Mouse (Mus musculus) c-Kit-positive CD71-positive TER-119-positive erythroid progenitor cells, embryonic 14.5 days (primary cell): ENCODE data around the gene Slc22a23.

ENCODE experiments used
- DNase-seq: peaks from one replicate; pipeline ENCODE4 v3.0.0-alpha.2; 2013; ENCODE audit warnings: low spot score

The Slc22a23 gene

DNA sequence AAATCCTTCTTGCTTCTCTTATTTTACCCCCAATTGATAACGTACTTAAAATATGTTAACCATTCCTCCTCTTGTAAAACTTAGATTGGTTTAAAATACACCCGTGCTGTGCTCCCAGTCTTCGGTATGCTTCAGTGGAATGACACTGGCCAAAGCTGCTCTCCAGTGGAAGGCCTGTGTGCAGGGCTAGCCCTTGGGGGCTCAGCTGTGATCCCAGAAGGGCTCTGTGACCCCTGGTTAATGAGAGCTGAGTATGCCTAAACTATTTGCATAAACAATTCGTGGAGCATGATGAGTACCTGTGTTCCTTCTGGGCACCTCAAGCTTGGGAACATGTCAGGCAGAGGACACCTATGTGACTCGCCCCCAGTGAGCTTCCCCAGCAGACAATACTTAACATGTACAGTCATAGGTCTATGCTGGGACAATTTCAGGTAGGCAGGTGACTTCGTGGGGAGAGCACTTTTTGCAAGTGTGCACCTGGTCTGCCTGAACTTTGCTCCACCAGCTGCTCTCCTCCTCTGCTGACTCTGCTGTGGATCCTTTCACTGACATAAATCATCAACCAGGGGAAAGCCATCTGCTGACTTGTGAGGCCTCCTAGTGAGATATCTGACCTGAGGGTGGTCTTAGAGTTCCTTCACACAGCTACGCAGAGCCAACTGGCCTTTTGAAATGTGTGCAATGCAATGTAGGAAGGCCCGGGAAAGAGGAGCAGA lies 77.9 kb downstream of the Slc22a23 start:
- DNase-seq = no peak

GRCm38 (mm10) chr13:34266067-34266466 lies 78.9 kb downstream of the Slc22a23 start:
- no peak for DNase-seq

DNA sequence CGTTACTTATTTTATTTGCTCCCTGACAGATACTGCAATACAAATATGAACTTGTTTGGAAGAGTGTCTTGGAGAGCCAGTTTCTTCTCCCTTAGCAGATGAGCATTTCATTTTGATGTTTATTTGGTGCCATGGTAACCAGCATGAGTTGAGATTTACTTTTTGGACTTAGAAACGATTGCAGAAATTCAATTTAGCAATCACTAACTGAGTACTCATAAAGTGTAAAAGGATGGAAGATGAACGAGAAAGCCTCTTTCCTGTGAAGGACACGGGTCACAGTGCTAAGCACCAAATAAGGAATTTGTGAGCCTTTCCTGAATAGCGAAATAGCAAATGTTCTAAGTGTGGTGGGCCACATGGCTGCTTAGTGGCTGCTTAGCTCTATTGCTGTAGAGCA lies 79.4 kb downstream of the Slc22a23 start:
- DNase-seq = no peak

DNA sequence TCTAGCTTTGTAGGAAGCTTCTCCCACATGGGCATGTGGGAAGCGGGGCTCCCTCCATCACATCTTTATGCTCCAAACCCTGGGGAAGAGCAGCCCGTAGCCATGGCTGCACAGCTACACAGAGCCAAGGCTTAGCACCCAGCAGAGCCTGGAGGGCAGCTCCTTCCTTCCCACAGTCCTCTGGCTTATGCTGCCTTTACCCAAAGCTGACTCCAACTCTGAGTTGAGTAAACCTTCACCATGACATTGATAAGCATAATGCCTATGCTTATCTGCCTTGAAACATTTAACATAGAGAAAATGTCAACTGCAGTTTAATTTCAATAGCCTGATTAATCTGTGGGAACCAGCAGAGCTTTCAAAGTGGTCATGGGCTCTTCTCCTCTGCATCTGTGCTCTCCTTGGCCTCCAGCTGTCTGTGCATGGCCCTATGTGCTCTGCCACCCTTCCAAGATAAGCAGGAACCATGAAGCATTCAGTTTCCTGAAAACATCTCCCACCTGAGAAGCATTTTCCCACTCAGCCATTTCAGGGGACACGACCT lies 79.9 kb downstream of the Slc22a23 start:
- DNase-seq = no peak

- no peak for DNase-seq
Measured at GRCm38 (mm10) chr13:34264508-34264907, 80.5 kb downstream of the Slc22a23 start.

GRCm38 (mm10) chr13:34258765-34259164 lies 86.2 kb downstream of the Slc22a23 start:
- no peak for DNase-seq

DNA sequence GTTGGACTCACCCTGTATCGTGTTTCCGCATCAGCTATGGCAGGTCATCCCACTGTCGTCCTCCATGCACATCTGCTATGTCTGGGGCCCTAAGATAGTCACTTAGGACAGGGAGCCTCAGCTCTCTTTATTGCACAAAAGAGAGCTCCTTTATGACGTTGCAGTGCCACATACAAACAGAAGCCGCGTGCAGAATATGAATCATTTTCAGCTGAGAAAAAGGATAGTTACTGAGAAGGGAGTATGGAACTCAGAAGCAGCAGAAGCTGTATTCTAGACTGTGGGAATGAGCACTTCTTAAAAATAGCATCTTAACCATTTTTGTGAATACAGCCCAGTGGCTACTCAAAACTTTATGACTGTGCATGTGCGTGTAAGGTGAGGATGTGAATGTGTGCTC lies 87.8 kb downstream of the Slc22a23 start:
- DNase-seq = no peak

DNA sequence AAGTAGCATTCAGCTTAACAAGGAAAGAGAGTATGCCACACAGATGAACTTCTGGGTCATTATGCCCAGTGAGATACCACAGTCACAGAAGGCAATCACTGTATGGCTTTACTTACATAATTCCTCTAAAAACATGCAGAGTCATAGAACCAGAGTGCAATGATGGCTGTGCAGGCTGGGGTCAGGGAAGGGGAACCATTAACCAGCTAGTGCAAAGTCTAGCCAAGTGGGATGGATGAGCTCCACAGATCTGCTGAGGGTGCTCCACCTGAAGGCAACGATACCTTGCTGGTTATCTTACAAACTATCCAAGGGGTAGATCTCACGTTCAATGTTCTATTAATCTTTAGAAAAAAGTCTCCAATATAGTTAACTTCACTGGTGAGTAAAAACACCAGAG lies 88.3 kb downstream of the Slc22a23 start:
- DNase-seq = no peak

DNA sequence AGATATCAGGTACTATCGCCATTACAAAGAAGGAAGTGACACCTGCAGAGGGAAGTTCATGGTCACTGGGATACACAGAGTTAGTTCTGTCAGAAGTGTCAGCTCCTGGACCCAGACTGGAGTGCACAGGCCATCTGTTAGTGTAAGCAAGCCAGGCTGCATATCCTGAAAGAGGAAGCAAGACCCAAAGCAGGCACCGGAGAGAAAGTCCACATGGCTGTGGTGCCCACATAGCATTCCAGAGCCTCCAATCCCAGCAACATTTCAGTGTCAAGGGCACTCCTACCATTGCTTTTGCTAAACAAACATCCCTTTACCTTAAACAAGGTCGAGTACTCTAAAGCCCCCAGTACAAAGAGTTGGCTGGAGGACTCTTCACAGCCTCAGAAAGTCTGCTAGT lies 89.7 kb downstream of the Slc22a23 start:
- no peak for DNase-seq

DNA sequence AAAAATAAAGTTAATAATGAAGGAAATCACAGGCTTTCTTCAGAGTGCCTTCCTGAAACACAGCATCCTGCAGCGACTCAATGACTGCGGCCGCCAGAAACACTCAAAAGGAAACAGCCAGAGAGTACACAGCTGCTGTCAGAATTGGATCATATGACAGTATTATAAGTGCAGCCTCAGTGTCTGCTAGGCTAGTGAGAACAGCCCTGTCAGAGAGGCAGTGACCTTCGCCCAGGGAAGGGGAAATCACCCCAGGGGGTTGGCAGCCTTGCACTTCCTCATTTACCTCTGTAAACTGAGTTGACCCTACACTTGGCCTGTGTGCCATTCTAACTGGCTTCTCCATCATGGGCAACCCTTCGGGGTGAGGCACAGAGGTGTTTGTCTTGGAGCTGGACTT lies 90.3 kb downstream of the Slc22a23 start:
- DNase-seq = no peak

- DNase-seq = no peak
Measured at GRCm38 (mm10) chr13:34253736-34254135, 91.2 kb downstream of the Slc22a23 start.

DNA sequence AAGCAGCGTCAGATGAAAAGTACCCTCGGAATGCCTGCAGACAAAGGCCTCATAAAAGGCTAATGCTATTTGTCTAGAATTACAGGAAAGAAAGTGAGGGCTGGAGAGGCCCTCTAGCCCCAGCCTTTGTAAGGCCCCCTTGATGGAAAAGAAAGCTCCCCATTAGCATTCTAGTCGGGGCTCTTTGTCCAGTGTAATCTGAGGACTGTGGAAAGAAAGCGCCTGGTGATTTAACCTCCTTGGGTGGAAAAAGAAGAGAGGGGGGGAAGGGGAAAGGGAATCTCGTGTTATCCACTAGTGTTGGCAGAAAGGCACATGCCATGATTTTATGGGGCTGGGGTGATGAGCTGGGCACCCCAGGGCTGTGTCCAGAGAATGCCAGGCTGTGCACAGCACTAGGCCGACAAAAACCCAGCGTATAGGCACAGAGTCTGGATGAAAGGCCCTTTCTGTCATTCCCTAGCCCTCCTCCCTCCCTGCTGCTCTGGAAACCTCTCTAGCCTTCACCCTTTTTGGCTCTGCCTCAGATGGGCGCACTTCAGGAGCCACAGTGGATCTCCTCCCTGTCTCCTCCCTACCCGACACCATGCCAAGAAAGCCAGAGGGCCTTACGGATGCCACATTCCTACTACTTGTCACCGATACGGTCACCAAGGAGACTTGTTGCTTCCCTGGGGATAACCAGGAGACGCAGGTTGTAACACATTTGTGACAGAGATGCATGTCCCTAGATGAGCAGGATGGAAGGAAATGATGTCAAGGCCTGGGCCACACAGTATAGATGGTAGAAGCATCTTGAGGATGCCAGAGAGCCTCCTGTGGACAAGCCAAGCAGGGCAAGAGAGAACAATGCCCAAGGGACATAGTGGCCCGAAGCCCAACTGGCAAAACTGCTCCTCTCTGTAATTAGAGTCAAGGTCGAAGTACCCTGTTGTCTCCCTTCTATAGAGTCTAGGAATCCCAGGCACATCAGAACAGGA lies 95.8 kb downstream of the Slc22a23 start:
- no peak for DNase-seq

DNA sequence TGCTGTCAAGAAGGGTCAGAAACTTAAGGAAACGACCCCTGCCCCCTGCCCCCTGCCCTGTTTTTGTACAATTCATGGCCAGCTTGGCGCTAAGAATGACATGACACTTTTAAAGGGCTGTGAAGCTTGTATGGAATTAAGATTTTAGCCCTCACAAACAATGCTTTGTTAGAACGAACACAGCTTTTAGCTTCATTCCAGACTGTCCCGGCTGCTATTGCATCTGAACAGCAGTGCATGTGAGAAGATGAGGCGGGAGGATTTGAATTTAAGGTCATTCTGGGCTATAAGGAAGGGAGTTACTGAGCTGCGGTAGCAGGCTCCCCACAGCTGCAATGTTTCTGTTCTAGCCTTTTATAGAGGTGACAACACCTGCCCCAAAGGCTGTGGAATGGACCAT lies 96.9 kb downstream of the Slc22a23 start:
- DNase-seq = no peak

- DNase-seq = no peak
Measured at GRCm38 (mm10) chr13:34246821-34247220, 98.2 kb downstream of the Slc22a23 start.

- no peak for DNase-seq
Measured at GRCm38 (mm10) chr13:34245216-34245615, 99.8 kb downstream of the Slc22a23 start.

DNA sequence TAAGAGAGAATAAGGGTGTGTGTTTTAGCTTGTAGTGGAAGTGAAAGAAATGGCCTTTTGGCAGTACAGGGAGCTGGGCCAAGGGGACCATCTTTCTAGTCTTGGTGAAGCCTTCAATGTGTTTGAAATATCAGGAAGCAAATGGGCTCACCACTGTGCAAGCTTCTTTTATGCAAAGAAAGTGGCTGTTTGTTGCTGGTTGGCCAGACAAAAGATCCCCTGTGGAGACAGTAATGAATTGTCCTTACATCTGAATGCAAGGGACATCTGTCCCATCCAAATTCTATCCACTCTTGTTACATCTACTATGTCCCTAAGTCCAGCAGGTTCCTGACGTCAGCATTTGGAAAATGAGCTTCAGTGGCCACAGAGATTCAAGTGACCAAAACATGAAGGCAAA lies 100.8 kb downstream of the Slc22a23 start:
- no peak for DNase-seq

- no peak for DNase-seq
Measured at GRCm38 (mm10) chr13:34242211-34242610, 102.8 kb downstream of the Slc22a23 start.

DNA sequence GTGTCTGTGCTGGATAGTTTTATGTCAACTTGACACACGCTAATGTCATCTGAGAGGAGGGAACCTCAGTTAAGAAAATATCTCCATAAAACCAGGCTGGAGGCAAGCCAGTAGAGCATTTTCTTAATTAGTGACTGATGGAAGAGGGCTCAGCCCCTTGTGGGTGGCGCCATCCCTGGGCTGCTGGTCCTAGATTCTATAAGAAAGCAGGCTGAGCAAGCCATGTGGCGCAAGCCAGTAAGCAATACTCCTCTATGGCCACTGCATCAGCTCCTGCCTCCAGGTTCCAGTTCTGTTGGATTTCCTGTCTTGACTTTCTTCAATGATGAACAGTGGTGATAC lies 104.9 kb downstream of the Slc22a23 start:
- DNase-seq = no peak

DNA sequence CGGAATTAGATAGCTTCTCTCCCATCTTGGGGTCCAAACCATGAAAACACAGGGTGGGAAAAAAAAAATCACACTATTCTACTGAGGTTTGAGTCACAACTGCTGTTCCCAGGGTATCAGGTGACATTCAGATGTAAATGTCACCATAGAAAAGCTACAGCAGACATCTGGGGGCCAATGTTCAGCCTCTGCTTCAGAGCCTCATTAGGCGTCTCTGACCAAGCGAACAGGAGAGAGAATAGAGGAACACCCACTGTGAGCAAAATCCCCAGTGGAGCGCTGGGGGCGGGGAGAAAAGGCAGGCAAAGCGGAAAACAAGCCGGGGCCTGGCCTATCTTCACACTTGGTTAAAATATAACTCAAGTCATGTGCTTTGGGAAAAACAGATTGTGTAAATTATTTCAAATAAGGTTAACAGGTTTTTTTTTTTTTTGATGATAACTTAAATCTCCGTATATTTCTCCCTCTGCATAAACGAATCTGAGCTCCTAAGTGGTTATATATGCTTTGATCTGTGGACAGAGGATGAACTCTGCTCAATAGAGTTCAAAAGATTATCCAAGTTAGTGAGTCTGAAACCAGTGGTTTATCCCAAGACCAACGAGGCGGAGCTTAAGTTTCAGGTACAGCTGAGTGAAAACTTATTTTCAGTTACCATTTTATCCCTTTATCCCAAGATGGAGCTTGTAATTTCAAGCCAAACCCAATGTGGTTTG lies 105.5 kb downstream of the Slc22a23 start:
- no peak for DNase-seq

DNA sequence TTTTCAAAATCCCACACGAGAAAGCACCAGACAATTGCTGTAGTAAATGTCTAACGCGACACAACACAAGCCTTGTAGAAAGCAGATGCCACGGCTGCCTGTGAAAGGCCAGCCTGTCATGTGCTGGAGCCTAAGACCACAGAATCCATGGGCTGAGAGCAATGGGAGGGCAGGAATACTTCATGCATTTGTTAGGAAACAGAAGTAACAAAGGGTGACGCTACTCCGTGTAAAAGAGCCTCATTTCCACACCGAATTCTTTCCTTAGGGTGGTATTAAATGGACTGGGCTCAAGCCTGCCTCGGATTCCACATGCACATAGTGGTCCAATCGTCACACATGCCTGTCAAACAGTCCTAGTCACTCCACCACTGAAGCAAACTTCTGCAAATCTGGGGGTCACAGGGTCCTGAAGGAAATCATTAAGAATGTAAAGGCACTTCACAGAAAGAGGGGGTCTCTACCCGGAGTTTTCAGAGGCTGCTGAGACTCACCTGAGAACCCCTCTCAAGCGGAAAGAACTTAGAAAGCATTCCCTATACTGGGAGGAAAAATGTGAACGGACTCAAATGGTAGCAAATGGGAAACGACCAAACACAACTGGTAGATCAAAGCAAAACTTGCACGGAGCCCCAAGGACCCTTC lies 106.2 kb downstream of the Slc22a23 start:
- DNase-seq = no peak

DNA sequence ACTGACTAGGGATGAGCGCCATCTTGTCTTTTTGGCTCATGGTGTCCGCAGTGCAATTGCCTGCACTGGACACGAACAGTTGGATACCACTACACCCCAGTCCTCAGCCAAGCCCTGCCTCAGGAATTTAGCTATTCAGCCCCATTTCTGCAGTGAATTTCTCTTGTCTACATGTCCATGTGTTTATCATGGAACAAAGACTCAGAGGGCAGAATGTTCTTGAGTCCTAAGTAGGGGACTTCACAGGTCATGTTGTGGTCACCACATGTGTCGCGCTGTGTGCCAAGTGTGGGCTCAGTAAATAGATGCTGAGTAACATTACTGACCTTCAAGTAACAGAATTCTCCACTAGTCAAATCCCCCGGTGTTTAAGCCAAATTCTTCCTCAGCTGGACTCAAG lies 109.9 kb downstream of the Slc22a23 start:
- DNase-seq = no peak

- no peak for DNase-seq
Measured at GRCm38 (mm10) chr13:34234439-34234838, 110.5 kb downstream of the Slc22a23 start.
